Mouse (Mus musculus): ENCODE measurements around the gene Oas2. TPM values are rescaled to one million over a fixed set of nuclear protein-coding genes. Genes with fewer than 3 reads are reported as not detected.

The Oas2 gene
- polyA plus RNA-seq, 1 experiment from 2014 or later: 0.14 TPM

DNA sequence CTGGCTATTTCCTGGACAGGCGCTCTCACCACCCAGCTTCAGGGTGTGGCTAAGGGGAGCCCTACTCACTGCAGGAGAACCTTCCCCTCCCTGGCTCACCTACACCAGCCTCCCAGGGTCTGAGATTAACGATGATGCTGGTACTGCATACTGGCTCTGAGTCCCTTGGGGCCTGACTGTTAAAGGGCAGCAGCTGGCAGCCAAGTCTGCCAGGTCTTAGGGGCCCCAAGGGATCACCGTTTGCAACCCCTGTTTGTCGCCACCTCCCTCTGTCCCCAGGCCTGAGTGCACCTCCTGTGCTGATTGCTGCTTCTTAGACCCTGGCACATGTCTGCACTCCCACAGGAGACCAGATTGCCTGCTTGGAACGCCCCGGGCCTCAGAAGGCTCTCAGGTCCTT lies 45.2 kb downstream of the Oas2 start:
- H3K9ac ChIP-seq: peak overlapping the region; percentile 13; the same call in 1 of the 2 replicates
- H3K4me1 ChIP-seq (replicated peaks): peaks cover 87% of the 10 kb centered on the region
- H3K9me3 ChIP-seq: no peaks in the 10 kb centered on the region
- H3K4me2 ChIP-seq: no peak overlapping the region; the same call in 1 of the 2 replicates
- no peak overlapping the region for H3K27ac ChIP-seq
- no peaks in the 10 kb centered on the region for H3K36me3 ChIP-seq
- ATAC-seq (ENCODE audit: low FRiP score): no peak
- no peak overlapping the region for H3K4me3 ChIP-seq
- peaks cover 25% of the 10 kb centered on the region for H3K27me3 ChIP-seq
- 43% methylated on average over 6 of the region's 6 CpGs for WGBS

DNA sequence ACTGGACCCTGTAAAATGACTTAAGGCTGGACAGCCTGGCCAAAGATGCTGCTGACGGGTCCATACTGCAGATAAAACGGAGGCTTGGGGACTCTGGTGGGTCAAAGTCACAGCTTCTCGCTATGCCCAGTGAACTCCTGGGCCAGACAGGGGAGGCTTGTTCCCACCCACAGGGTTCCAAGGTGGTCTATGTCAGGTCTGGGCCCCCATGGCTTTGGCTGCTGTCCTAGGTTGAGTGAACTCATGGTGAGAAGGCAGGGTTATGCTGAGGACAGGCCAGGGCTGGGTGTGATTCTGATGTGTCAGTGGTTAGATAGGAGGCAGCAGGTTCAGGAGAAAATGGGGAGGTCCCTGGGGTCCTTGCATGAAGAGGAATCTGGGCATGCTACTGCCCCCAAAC lies 46.0 kb downstream of the Oas2 start:
- H3K27me3 ChIP-seq: peaks cover 23% of the 10 kb centered on the region
- H3K4me2 ChIP-seq: no peak overlapping the region
- no peak overlapping the region for H3K4me3 ChIP-seq
- no peaks in the 10 kb centered on the region for H3K36me3 ChIP-seq
- H3K27ac ChIP-seq: no peak overlapping the region
- 81% methylated on average over 3 of the region's 3 CpGs for WGBS
- H3K9me3 ChIP-seq: no peaks in the 10 kb centered on the region
- ATAC-seq (ENCODE audit: low FRiP score): no peak
- H3K9ac ChIP-seq: no peak overlapping the region
- peaks cover 87% of the 10 kb centered on the region for H3K4me1 ChIP-seq (replicated peaks)

DNA sequence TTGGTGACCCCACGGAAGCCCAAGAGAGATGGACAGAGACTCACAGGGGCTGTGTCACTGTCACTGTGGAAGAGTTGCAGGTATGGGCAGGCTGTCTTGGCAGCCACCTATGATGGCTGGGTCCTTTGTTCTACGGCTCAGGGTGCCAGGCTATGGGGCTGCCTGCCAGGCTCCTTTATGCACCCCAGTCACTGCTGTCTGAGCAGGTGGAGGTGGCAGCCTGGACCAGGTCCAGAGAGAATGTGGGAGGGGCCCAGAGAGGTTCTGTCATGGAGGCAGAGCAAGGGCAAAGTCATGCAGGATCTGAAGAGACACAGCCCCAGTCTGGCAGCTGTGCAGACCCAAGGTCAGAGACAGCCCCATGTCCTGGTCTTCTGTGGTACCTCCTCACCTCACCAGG lies 46.7 kb downstream of the Oas2 start:
- Histone ChIP-seq H3K4me2 (no peak overlapping the region), H3K27me3 (peaks cover 25% of the 10 kb centered on the region), H3K27ac (no peak overlapping the region), H3K36me3 (no peaks in the 10 kb centered on the region), H3K9ac (no peak overlapping the region), H3K9me3 (no peaks in the 10 kb centered on the region), H3K4me3 (no peak overlapping the region), H3K4me1 (replicated peaks) (peaks cover 87% of the 10 kb centered on the region)
- no peak for ATAC-seq (ENCODE audit: low FRiP score)
- 82% methylated on average over 2 of the region's 2 CpGs for WGBS

DNA sequence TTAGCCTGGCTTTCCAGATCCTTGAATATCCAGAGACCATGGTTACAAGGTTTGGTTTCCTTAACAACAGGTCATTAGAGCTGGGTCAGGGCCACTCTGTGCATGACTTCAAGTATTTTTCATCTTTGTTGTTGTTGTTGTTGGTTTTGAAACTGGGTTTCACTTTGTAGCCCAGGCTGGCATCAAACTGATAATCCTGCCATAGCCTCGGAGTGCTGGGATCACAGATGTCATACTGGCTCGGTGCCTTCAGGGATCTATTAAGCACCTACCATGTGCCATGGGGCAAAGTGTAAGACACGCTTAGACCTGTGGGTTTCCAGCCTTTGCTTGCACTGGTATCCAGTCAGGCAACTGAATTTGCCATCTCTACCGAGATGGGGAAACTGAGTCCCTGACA lies 47.2 kb downstream of the Oas2 start:
- no peaks in the 10 kb centered on the region for H3K36me3 ChIP-seq
- peaks cover 30% of the 10 kb centered on the region for H3K27me3 ChIP-seq
- H3K27ac ChIP-seq: no peak overlapping the region
- H3K4me3 ChIP-seq: no peak overlapping the region
- no peak overlapping the region for H3K9ac ChIP-seq
- WGBS: 86% methylated on average over 4 of the region's 4 CpGs
- no peaks in the 10 kb centered on the region for H3K9me3 ChIP-seq
- peaks cover 87% of the 10 kb centered on the region for H3K4me1 ChIP-seq (replicated peaks)
- H3K4me2 ChIP-seq: no peak overlapping the region
- no peak for ATAC-seq (ENCODE audit: low FRiP score)

DNA sequence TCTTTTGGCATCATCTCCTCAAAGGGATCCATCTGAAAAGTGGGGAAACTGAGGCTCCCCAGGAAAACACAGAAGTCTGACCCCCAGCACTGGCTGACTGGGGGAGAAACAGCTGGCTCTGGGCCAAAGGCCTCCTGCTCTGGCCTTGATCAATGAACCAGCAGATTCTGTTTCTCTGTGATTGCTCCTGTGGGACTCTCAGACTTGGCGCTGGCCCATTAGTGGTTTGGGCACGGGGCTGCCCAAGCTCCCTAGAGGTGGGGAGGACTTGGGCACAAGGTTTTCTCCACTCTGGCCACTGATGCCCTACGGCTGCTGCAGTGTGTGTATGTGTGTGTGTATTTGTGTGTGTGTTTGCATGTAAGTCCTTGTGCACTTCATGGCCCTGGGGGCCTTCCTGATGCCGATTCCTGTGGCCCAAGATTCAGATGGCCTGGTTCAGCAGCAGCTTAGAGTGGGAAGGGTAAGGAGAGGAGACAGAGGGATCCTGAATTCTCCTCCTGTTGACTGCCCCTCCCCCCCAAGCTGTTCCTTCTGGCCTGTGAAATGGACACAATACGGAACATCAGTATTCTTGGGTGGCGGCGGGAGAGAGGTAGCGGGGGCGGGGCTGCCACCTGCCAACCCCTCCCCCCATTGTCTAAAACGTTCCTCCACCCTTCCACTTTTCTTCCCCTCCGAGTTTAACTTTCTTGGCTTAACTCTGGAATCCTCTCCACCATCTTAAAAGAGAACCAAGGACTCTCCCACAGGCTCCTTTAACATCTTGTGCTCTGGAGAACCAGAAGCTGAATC lies 48.5 kb downstream of the Oas2 start:
- Histone ChIP-seq H3K9ac (0 out of 2 replicates have a peak overlapping the region, but pooled peaks have one; percentile 1), H3K27ac (no peak overlapping the region), H3K4me2 (no peak overlapping the region), H3K4me3 (no peak overlapping the region), H3K27me3 (peaks cover 42% of the 10 kb centered on the region), H3K4me1 (replicated peaks) (peaks cover 82% of the 10 kb centered on the region), H3K9me3 (no peaks in the 10 kb centered on the region), H3K36me3 (no peaks in the 10 kb centered on the region)
- no peak for ATAC-seq (ENCODE audit: low FRiP score)
- 50% methylated on average over 11 of the region's 11 CpGs for WGBS

DNA sequence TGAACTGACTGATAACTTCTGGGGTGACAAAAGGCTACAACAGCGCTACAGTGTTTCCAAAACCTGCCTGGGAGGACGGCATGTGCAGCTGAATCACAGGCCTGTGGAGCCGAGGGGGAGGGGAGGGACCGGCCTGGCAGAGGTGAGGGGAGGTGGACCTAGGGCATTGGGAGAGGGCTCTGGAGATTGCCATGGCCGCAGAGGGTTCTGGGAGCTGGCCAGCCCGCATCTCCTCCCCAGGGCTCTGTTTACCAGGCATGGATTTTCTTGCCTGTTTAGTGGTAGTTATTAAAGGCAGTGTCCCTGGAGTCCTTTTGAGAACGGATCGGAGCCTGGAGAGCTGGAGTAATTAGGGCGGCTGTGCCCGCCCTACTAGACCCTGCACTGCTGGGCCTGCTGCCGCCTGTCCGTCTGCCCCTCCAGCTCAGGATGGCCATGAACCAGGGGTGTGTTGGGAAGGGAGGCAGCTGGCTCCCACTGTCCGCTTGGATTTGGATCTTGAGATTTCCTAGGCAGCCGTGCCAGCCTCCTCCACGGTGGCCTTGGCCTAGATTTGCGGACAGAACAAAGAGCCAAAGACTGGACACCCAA lies 50.8 kb downstream of the Oas2 start:
- WGBS: 39% methylated on average over 16 of the region's 16 CpGs
- Histone ChIP-seq H3K27ac (peak overlapping the region; percentile 44), H3K4me2 (no peak overlapping the region), H3K9ac (peak overlapping the region; percentile 56), H3K9me3 (no peaks in the 10 kb centered on the region), H3K4me3 (no peak overlapping the region), H3K4me1 (replicated peaks) (peaks cover 77% of the 10 kb centered on the region), H3K36me3 (peaks cover 11% of the 10 kb centered on the region), H3K27me3 (peaks cover 60% of the 10 kb centered on the region)
- ATAC-seq (ENCODE audit: low FRiP score): no peak

DNA sequence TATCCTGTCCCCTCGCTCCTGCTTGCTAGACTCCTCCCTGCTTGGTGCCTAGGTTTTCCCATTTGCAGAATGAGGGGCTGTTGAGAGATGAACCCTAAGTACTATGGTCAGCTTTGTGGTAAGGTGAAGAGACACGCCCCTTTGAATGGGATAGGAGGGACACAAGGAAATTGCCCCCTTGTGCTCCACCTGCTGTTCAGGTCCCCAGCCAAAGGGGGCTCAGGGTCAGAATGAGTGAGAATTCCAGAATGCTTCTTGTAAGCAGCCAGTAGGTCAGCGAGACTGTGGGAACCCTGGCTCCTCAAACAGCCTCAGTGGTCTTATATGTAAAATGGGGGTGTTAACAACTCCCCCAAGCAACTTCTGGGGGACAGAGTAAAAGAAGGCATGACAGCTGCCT lies 51.5 kb downstream of the Oas2 start:
- Histone ChIP-seq H3K27me3 (peaks cover 65% of the 10 kb centered on the region), H3K36me3 (peaks cover 18% of the 10 kb centered on the region), H3K4me2 (no peak overlapping the region), H3K9me3 (no peaks in the 10 kb centered on the region), H3K4me1 (replicated peaks) (peaks cover 75% of the 10 kb centered on the region), H3K9ac (0 out of 2 replicates have a peak overlapping the region, but pooled peaks have one; percentile 56), H3K4me3 (no peak overlapping the region), H3K27ac (no peak overlapping the region)
- no peak for ATAC-seq (ENCODE audit: low FRiP score)
- 55% methylated on average over 3 of the region's 3 CpGs for WGBS

DNA sequence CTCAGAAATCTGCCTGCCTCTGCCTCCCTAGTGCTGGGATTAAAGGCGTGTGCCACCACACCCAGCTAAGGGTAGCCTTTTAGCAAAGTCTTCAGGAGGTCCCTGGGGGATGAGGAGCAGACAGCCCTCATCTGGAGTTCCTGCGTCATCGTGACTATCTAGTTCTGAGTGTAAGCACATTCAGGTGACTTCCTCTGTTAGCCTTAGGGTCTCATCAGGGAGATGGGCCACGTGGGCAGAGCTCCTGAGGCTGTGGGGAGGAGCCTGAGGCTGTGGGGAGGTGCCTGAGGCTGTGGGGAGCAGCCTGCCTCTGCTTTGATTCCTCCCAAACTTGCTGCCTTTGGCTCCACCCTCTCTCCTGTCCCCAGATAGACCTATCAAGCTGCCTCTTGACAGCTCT lies 52.8 kb downstream of the Oas2 start:
- no peak overlapping the region for H3K4me3 ChIP-seq
- H3K9ac ChIP-seq: 0 out of 2 replicates have a peak overlapping the region, but pooled peaks have one; percentile 19
- H3K9me3 ChIP-seq: no peaks in the 10 kb centered on the region
- H3K4me1 ChIP-seq (replicated peaks): peaks cover 70% of the 10 kb centered on the region
- peaks cover 31% of the 10 kb centered on the region for H3K36me3 ChIP-seq
- H3K27ac ChIP-seq: no peak overlapping the region
- H3K4me2 ChIP-seq: no peak overlapping the region
- H3K27me3 ChIP-seq: peaks cover 74% of the 10 kb centered on the region
- ATAC-seq (ENCODE audit: low FRiP score): 0 out of 2 replicates have a peak, but pooled peaks have one; percentile 1
- 60% methylated on average over 4 of the region's 4 CpGs for WGBS

GRCm38 (mm10) chr5:120696057-120696743 lies 53.5 kb downstream of the Oas2 start:
- peaks cover 78% of the 10 kb centered on the region for H3K27me3 ChIP-seq
- no peaks in the 10 kb centered on the region for H3K9me3 ChIP-seq
- no peak for ATAC-seq (ENCODE audit: low FRiP score)

DNA sequence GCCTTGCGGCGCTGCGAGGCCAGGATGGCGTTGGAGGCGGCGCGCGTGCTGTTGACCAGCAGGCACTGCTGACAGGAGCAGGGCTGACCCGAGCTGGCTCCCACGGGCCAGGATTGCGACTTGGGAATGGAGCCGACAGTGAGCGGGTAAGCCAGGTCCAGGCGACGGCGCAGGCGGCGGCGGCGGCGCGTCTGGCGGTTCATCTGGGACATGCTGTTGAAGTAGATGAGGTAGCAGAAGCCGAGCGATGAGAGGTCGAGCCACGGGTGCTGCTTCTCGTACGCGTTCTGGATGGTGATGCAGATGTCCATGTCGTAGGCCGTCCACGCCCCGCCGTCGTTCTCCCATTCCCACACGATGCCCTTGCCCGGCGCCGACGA lies 55.0 kb downstream of the Oas2 start:
- WGBS: 7% methylated on average over 41 of the region's 41 CpGs
- H3K27ac ChIP-seq: no peak overlapping the region
- peaks cover 46% of the 10 kb centered on the region for H3K36me3 ChIP-seq
- peak overlapping the region; percentile 43; the same call in 1 of the 2 replicates for H3K9ac ChIP-seq
- no peaks in the 10 kb centered on the region for H3K9me3 ChIP-seq
- peak overlapping the region; percentile 8; the same call in 1 of the 2 replicates for H3K4me3 ChIP-seq
- H3K4me1 ChIP-seq (replicated peaks): peaks cover 48% of the 10 kb centered on the region
- H3K27me3 ChIP-seq: peaks cover 75% of the 10 kb centered on the region
- no peak for ATAC-seq (ENCODE audit: low FRiP score)
- H3K4me2 ChIP-seq: peak overlapping the region; percentile 26; the same call in 1 of the 2 replicates

More at GRCm38 (mm10) chr5:120696057-120696743, 53.5 kb downstream of the Oas2 start:
- no peak overlapping the region for H3K4me3 ChIP-seq
- no peak overlapping the region for H3K9ac ChIP-seq
- no peak overlapping the region for H3K27ac ChIP-seq
- peaks cover 36% of the 10 kb centered on the region for H3K36me3 ChIP-seq
- H3K4me1 ChIP-seq (replicated peaks): peaks cover 63% of the 10 kb centered on the region
- H3K4me2 ChIP-seq: no peak overlapping the region
- WGBS: 79% methylated on average over 16 of the region's 16 CpGs

DNA sequence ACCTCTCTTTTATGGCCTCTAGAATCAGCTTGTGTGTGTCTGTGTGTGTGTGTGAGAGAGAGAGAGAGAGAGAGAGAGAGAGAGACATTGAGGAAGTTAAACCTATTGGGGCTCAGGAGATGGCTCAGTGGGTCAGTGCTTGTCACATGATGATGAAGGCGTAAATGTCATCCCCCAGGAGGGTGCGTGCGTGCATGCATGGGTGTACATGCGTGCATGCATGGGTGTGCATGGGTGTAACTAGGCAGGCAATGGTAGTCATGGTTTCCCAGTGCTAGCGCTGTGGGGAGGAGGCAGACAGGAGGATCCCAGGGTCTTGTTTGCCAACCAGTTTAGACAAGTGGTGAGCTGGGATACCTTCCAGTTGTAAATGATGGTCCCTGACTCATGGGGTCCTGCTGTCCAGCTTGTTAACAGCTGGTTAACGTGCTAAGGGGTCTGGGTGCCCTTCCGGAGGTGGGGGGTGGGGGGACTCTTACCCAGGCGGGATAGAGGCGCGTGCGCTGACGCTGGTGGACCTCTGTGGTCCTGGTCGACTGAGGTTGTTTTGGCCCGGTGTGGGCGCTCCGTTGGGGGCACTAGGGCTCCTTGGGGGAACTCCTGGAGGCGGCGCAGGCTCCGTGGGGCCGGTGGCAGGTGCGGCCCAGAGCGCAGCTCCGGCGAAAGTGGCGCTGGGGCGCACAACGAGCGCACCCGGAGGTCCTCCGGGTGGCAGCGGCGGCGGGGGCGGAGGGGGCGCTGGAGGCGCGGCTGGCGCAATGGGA lies 55.5 kb downstream of the Oas2 start:
- Histone ChIP-seq H3K4me1 (replicated peaks) (peaks cover 42% of the 10 kb centered on the region), H3K9ac (peak overlapping the region; percentile 43; the same call in 1 of the 2 replicates), H3K36me3 (peaks cover 46% of the 10 kb centered on the region), H3K4me2 (peak overlapping the region; percentile 26; the same call in 1 of the 2 replicates), H3K27ac (no peak overlapping the region), H3K4me3 (peak overlapping the region; percentile 8; the same call in 1 of the 2 replicates), H3K9me3 (no peaks in the 10 kb centered on the region), H3K27me3 (peaks cover 75% of the 10 kb centered on the region)
- 12% methylated on average over 38 of the region's 38 CpGs for WGBS
- no peak for ATAC-seq (ENCODE audit: low FRiP score)
